Mouse (Mus musculus): ENCODE data around the gene Lias.
A peak's percentile ranks its signal among the peaks of the same experiment; 100 is the strongest.

Lias gene

DNA sequence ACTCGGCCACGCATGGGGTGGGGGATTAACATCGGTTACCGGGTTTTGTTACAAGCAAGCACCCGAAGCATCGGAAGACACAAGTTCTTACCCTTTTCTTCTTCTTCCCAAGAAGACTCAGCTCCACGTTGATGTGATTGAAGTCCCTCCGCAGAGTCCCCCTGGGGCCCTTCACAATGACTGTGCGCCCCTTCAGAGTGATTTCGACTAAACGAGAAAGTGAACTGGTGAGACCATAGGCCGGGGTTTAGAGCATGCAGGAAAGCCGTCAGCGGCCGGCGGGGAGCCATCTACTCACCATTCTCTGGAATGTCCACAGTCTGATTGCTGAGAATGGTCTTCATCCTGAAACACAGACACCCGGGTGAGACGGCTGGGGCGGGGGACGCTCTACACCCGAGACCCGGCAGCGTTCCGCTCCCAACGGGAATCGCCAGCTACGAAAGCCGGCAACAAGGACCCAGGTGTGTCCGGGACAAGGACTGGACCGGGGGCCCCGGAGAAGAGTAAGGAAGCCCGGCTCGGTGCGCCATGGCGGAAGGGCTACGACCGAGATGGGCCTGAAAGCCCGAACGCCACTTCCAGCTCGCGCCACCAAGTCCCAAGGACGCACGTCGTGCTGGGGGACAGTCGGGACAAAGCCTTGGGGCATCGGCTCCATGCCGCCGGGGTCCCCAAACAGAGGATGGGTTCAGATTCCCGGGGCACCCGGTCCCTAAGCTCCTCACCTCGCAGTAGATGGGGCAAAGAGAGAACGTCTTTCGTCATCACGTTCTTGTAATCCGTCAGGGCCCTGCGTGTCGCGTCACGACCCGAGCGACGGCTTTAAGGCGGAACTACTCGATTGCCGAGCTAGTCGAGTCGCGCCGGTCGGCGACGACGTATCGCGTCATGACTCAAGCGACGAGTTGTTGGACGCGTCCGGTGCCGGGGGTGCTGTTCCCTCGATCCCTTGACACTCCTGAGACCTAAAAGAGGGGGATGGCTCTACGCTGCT, at the start of gene Lias, which contains the start of gene Rpl9:
Gene Lias (plus strand): TSS at position 850 of the 997 bp plus-strand sequence.
Gene Rpl9 (minus strand): TSS at position 797 of the 997 bp plus-strand sequence.
- DNase-seq (ENCODE audit: low spot score), result peak; percentile 98

DNA sequence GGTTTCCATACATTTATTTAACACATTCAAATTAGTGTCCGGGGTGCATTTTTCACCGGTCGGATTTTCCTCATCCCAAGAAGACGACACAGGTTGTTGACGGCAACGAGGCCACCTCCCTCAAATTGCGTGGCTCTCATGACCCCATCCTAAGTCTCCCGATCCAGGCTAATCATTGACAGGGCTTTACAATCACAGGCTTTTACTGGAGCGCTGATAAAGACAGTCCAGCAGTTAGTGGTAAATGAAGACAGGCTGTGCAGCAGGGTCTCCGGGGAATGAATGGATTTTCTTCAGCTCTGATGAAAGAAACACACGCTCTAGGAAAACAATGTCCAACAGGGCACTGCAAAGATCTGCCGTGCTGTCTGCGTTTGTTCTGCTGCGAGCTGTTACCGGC, 43.1 kb upstream of the Lias start, which contains the start of gene Klb:
Gene Klb (plus strand): TSS at position 147 of the 400 bp plus-strand sequence.
- no peak for DNase-seq (ENCODE audit: low spot score)

DNA sequence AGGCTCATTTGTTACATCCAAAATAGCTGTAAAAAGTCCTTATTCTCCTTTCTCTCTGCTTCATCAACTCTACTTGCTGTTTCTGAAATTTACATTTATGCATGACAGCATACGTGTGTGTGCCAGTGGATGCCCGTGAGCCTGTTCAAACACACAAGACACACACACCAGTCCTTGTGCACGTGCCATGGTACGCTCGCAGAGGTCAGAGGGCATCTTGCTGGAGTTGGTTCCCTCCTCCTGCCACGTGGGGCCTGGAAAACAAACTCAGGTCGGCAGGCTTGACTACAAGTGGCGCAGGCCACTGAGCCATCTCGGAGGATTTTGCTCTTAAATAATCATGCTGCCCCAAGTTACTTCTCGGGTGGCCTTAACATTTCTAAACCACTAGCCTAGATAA, 40.8 kb upstream of the Lias start:
- DNase-seq (ENCODE audit: low spot score), result no peak

DNA sequence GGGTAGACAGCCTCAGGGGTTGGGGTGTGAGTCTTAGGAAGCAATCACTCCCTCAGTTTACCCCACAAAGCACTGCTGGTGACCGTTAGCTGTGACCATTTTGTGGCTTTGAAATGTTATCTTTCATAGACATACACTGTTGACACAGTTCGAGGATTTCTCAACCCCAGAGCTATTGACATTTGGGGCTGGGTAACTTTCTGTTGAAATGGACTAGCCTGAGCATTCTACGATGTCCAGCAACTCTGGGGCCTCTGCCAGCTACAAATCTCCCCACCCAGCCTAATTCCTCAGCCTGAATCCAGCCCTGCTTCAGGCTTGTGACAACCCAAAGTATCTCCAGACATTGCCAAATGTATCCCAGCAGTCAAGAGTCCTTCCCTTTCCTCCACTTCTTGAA, 37.2 kb upstream of the Lias start:
- no peak for DNase-seq (ENCODE audit: low spot score)

DNA sequence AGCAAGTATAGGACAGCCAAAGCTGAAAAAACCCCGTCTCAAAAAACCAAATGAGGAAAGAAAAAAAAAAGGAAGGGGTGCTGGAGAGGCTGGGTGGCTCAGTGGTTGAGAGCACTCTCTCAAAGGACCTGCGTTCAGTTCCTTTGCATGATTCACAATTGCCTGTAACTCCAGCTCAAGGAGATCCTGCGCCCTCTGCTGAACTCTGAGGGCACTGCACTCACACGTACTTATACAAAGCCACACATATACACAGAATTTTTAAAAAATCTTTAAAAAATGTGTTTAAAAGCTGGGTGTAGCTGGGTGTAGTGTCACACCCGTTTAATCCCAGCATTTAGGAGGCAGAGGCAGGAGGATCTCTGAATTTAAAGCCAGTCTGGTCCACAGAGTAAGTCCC, 36.3 kb upstream of the Lias start:
- DNase-seq (ENCODE audit: low spot score), result no peak

DNA sequence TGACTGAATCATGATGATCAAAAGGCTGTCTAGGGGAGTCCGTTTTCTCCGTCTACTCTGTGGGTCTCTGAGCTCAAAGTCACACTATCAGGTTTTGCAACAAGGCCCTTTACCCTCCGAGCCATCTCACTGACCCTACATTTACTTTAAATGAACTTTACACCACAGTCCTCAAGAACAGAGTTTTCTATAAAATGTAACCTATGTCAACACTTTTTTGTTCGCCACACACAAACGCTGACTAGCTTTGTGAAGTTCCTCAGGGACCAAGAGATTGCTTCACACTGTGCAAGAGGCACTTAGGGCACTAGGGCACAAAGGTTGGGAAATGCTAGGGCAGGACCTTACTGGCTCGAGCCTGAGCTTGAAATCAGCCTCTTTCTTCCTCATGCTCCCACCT, 34.4 kb upstream of the Lias start:
- DNase-seq (ENCODE audit: low spot score), result no peak

DNA sequence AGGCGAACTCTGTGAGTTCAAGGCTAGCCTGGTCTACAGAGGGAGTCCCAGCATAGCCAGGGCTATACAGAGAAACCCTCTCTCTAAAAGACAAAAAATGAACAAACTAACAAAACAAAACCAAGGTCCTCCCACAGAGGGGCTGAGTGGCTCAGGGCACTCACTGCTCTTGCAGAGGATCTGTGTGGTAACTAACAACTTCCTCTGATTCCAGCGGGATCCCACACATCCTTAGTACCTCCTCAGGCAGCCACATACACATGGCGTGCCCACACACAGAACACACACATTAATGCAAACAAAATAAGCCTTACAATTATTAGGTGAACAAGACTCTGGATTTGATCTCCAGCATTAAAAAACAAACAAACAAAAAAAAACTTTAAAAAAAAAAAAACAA, 33.5 kb upstream of the Lias start:
- no peak for DNase-seq (ENCODE audit: low spot score)

DNA sequence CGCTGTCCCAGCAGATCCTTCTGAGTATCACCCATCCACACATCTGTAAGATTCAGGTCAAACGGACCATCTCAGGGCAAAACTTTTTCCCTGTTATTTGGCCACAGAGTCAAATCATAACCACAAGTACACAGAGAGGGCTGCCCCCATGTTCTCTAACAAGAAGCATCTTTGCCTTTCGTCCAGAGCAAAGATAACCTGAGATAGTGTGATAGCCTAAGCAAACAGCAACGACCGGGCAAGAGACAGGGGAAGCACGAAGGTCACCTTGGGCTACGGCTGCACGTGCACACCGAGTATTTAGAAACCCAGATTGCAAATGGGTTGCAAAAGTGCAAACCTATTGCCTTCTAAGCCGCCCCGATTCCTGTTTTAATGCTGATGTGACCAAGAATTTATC, 23.5 kb upstream of the Lias start:
- DNase-seq (ENCODE audit: low spot score), result no peak

DNA sequence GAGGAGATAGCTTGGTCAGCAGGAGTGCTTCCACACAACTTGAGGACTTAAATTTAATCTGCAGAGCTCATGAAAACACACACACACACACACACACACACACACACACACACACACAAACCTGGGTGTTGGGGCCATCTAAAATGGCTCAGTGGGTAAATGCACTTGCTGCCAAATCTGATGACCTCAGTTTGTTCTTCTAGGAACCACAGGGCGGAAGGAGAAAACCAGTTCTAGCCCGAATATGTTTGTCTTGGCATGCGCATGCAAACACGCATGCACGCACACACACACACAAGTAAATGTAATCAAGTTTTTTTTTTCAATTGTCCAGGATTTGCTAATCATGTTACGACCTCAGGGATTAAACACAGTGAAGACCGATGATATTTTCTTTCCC, 19.7 kb upstream of the Lias start:
- DNase-seq (ENCODE audit: low spot score), result no peak

DNA sequence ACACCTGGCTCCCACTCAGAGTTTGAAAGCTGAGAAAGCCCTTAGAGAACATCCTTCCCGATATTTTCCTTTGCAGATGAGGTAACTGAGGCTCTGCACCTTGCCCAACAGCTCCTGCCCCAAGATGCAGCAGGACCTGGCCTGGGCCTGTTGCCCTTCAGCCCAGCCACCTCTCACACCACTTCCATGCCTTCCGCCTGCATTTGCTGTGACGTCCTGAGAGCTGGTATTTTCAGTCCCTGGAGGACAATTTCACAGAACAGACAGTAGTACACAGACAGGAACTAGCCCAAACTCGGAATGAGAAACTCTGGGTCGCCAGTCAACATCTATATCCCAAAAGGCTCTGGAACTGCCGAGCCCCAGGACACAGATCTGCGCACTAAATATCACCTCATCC, 16.6 kb upstream of the Lias start:
- no peak for DNase-seq (ENCODE audit: low spot score)

DNA sequence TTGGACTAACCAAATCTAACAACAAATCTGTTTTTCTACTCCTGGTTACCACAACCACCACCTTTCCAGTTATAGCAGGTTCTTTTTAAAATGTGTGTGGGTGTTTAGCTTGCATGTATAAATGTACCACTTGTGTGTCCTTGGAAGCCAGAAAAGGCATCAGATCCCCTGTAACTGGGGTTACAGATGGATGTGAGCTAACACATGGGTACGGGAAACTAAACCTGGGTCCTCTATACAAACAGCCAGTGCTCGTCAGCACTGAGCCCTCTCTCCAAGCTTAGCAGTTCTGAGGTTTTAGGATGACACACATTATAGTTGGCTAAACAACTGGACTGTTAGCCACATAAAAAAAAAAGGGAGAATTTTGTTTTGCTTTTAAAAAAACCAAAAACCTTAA, 5.6 kb upstream of the Lias start:
- DNase-seq (ENCODE audit: low spot score), result no peak

DNA sequence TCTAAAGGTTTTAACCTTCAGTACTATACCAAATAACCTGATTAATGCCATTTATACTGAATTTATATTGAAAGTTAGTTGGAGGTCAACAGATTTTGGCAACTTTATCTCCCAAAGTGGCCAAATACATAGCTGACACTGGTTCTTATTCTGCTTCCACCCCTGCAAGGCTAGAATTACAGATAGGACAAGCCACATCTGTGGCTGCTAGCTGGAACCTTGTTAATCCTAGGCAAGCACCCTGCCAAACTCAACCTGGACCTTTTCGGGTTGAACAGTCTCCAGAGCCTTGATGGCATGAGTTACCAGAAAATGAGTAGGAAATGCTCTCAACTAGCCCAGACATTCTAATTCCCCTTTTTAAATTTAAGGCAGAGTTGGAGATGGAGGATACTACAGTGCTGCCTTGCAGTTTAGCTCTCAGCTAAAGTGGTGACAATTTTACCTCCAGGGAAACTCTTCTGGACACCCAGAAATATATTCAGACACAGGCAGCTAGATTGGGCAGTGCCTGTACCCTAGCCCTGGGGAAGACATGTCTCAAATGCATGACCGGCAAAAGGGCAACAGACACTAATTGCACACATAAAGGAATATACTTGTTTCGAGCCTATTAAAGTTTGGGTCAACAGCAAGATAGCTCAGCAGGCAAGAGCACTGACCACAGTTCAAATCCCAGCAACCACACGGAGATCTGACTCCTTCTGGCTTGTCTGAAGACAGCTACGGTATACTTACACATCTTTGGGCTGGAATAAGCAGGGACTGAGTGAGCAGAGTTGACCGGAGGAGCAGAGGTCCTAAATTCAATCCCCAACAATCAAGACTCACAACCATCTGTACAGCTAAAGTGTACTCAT, 4.1 kb upstream of the Lias start:
- no peak for DNase-seq (ENCODE audit: low spot score)

DNA sequence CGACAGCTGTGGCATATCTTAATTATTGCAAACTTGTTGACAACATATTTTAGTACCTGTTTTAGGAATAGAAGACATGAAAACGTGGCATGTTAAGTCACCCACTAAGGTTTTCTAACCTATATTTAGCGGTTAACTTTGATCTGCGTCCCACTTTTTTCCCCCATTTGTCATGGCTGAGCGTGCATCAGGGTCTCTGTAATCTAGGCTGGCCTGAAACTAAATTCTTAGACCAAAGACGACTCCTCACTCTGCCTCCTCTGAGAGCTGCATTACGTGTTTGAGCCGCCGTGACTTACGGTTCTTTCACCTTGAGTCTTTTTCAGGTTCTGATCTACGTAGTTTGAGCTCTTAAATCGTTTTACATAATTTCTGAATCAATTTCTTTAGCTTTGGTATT, 456 bp downstream of the Lias start:
- no peak for DNase-seq (ENCODE audit: low spot score)

DNA sequence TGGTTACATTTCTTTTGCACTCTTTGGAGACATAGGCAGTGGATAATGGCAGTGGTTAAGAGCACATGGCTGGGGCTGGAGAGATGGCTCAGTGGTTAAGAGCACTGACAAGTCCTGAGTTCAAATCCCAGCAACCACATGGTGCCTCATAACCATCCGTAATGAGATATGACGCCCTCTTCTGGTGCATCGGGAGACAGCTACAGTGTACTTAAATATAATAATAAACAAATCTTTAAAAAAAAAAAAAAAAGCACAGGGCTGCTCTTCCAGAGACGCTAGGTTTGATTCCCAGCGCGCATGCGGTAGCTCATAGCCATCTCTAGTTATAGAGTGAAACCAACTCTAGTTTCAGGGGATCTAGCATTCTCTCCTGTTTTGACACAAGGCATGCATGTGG, 3.1 kb downstream of the Lias start:
- no peak for DNase-seq (ENCODE audit: low spot score)

DNA sequence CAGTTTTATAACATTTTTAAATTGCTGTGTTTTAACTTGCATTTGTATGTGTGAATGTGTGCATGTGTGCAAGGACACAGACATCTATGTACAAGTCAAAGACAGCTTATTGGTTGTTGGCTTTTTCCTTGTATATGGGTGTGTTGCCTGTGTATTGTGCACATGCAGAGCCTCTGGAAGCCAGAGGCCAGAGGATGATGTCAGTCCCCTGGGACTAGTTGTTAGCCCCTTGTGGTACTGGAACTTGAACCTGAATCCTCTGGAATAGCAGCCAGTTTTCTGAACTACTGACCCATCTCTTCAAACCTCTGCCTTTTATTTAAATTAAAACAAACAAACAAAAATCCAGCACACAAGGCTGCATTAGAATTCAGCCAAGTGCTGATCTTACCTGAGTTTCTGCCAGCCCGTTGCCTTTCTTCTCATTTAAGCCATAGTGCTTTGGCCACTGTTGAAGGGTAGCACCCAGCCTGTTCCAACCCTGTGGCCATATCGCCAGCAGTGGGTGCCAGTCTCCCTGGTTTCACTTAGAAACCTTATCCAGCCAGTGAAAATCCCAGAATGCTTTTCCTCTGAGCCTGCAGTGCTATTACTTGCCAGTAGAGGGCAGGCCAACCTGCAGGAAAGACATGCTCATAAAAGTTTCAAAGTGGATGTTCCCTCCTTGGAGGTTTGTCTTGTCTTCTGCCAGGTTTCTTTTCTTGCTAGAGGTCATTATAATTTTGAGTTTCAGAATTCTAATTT, 10.1 kb downstream of the Lias start:
- peak; percentile 81 for DNase-seq (ENCODE audit: low spot score)

DNA sequence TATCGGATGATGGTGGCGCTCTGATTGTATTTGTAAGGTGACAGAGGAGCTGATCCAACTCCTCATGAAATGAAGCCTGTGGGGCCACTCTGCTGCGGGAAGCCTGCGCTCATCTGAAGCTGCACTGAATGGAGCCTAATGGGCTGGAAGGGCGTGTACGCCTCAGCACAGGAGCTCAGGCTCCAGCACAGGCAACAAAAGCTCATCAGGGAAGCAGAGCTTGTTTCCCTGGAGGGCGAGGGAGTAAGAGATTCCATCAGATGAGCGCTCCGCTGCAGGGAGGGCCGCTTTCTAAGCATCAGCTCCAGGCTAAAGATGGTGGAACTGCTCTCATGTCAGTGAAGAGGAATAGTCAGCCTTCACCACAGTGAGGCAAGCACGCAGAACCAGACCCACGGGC, 16.7 kb downstream of the Lias start:
- DNase-seq (ENCODE audit: low spot score), result no peak

DNA sequence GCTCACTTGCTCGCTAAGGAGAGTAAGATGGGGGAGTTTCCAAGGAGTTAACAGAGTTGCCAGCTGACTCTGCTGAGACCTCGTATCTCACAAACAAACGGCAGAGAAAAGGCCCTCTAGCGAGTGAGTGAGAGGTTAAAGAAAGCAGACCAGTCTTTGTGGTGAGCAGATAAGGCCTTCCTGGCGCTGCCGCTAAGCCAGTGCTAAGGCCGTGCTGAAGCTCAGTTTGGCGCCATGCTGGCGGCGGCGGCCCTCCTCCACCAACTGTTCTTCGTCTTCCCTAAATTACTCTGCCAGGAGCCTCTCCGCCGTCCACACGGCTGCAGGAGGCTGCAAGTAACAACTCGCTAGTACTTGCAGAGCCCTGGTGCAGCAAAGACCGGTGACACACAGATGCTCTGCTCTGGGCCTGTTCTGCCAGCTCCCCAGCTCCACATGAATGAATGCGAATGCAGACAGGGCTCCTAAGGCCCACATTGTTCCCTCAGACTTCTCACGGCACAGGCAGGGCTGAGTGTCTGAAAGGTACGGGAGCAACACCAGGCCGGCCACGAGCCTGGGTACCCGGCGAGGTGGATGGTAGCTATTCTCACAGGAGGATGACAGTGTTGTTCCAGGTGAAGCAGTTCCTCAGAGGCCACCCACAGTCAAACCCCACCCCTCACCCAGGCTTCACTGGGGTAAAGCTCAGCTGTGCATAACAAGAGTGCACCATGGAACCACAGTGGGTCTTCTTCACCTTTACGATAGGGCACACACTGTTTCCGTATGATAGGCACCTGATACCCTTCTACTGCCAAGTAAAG, 24.6 kb downstream of the Lias start:
- DNase-seq (ENCODE audit: low spot score), result no peak

DNA sequence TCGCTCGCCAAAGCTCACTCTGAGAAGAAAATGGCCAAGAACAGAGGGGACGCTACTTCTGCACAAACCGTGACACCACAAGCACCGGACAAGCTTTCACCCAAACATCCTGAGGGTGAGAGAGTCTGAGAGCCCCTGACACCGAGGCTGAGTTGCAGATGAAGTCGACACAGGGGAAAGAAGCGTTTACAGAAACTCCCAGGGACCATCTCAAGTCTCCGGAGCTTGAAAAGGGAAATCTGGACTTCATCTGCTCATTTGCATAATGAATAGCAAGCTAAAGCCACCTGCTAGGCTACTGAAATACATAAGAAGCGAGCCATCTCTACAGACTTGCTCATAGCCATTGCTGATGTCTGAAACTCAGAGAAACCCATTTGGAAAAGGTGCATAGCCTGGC, 27.8 kb downstream of the Lias start:
- no peak for DNase-seq (ENCODE audit: low spot score)

DNA sequence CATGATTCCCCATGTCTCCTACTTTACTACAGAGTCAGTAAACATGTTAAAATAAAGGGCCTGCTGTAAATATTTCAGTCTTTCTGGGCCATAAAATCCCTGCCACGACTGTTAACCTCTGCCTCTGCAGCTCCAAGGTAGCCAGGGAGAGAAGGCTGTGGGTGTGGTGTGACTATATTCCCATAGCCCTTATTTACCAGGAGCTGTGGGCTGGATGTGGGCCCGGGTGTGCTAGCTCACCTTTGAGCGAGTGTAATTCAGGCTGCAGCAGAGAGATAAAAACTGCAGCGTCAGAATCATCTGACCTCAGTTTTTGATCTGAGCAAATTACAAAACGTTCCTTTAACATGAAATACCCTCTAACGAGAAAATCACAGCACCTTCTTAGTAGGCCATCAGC, 29.5 kb downstream of the Lias start:
- no peak for DNase-seq (ENCODE audit: low spot score)

DNA sequence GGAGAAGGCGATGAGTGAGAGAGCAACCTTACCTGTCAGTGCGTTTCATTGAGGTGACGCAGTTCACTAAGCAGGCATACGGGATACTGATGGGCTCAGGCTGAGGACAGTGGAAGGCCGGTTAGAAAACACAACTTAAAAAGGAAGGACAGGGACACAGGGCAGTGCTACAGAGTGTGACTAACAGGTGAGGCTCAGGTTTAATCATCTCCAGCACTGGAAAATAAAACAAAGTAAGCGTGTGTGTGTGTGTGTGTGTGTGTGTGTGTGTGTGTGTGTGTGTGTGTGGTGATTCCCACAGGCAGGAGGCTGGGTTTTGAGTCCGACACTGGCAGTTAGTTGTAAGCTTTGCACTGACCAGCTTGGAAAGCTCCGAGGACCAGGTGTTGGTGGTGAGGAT, 31.5 kb downstream of the Lias start:
- no peak for DNase-seq (ENCODE audit: low spot score)

DNA sequence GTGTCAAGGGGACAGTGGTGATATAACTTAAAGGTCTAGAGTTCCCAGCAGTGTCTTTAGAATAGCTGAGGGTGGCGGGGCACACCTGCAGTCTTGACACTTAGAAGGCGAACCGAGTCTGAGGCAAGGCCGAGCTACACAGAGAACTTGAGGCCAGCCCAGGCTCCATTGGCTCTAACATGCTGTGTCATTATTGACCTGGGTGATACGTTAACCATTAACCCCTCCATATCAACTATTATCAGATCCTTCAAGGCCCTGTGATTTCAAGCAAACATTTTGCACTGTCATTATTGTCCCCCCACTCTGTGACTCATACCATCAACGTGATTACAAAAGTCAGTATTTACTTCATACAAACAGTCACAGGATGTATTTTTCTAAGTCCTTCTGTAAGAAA, 32.9 kb downstream of the Lias start:
- no peak for DNase-seq (ENCODE audit: low spot score)

Measured in layer of hippocampus, adult 11-12 months (tissue).